Mouse (Mus musculus) embryonic facial prominence, embryonic 14.5 days (tissue): ENCODE data around the gene Matn4. TPM values are rescaled to one million over a fixed set of nuclear protein-coding genes. Genes with fewer than 3 reads are reported as not detected.

ENCODE experiments used
- ATAC-seq: fragments of 200-750 bp; cut with Nextera tagmentation; 2 replicates; pipeline ENCODE4 v1.8.0; 2017; ENCODE audit warnings: low read depth, moderate number of reproducible peaks, moderate TSS enrichment
- DNase-seq: peaks from one replicate; pipeline ENCODE4 v3.0.0-alpha.2; 2015; ENCODE audit warnings: low spot score
- H3K27ac ChIP-seq: fragments of 300-500 bp; sonication (generic); replicated peaks from 2 replicates; pipeline ENCODE4 v1.5.1; 2014; ENCODE audit warnings: low read depth, mild to moderate bottlenecking, low read length, moderate library complexity
- H3K27me3 ChIP-seq: fragments of 300-500 bp; sonication (generic); replicated peaks from 2 replicates; pipeline ENCODE4 v1.6.1; 2014; ENCODE audit warnings: low read length; ENCODE audit not compliant: control insufficient read depth, insufficient read depth
- H3K36me3 ChIP-seq: fragments of 300-500 bp; sonication (generic); 2 replicates; pipeline ENCODE4 v1.6.1; 2014; ENCODE audit warnings: low read length, mixed read lengths; ENCODE audit not compliant: control insufficient read depth, insufficient read depth
- H3K4me1 ChIP-seq: fragments of 300-500 bp; sonication (generic); 2 replicates; pipeline ENCODE4 v1.6.1; 2014; ENCODE audit warnings: antibody characterized with exemption, low read length; ENCODE audit not compliant: control insufficient read depth, insufficient read depth
- H3K4me2 ChIP-seq: fragments of 300-500 bp; sonication (generic); 2 replicates; pipeline ENCODE4 v1.6.1; 2014; ENCODE audit warnings: low read depth, mild to moderate bottlenecking, low read length, moderate library complexity, mixed read lengths
- H3K4me3 ChIP-seq: fragments of 300-500 bp; sonication (generic); 2 replicates; pipeline ENCODE4 v1.5.1; 2014; ENCODE audit warnings: low read depth, mild to moderate bottlenecking, low read length
- H3K9ac ChIP-seq: fragments of 300-500 bp; sonication (generic); 2 replicates; pipeline ENCODE4 v1.6.1; 2014; ENCODE audit warnings: low read depth, mild to moderate bottlenecking, low read length, moderate library complexity, mixed read lengths
- H3K9me3 ChIP-seq: fragments of 300-500 bp; sonication (generic); 2 replicates; pipeline ENCODE4 v1.6.1; 2016; ENCODE audit warnings: low read length; ENCODE audit not compliant: control insufficient read depth
- WGBS: fragments of 180-500 bp; shearing (Covaris S2); extraction: QIAGEN DNeasy Blood & Tissue Kit; methylation state at CpG from one replicate; pipeline ENCODE4 v1.1.7; 2014; 5-methylcytosine and 5-hydroxymethylcytosine counted together
- polyA plus RNA-seq: library from polyadenylated mRNA; unstranded; fragments of >200 nt; fragmentation: Nextera tagmentation; extraction: Ambion mirVana; gene quantifications from 2 replicates; pipeline ENCODE4 v1.2.1, GENCODE M21; 2014

The Matn4 gene
- polyA plus RNA-seq, 1 experiment from 2014 or later = 15.6 TPM

- no peaks in the 10 kb centered on the region for H3K9me3 ChIP-seq
- H3K27me3 ChIP-seq = no peaks in the 10 kb centered on the region
- no peak overlapping the region for H3K27ac ChIP-seq
- no peaks in the 10 kb centered on the region for H3K4me1 ChIP-seq
- H3K4me3 ChIP-seq = no peak overlapping the region
- WGBS = 87% methylated on average over 8 of the region's 8 CpGs
- no peak for ATAC-seq
- H3K9ac ChIP-seq = no peak overlapping the region
- DNase-seq = no peak
- H3K4me2 ChIP-seq = no peak overlapping the region
- H3K36me3 ChIP-seq = peaks cover 58% of the 10 kb centered on the region
Measured at GRCm38 (mm10) chr2:164424406-164424805, 19.4 kb upstream of the Matn4 start.

- DNase-seq = no peak
- no peak for ATAC-seq
- Histone ChIP-seq H3K4me2 (no peak overlapping the region), H3K36me3 (peaks cover 48% of the 10 kb centered on the region), H3K9me3 (no peaks in the 10 kb centered on the region), H3K27ac (no peak overlapping the region; the same call in 1 of the 2 replicates), H3K4me3 (no peak overlapping the region), H3K4me1 (no peaks in the 10 kb centered on the region), H3K9ac (no peak overlapping the region), H3K27me3 (no peaks in the 10 kb centered on the region)
- 81% methylated on average over 11 of the region's 11 CpGs for WGBS
Measured at GRCm38 (mm10) chr2:164423464-164423863, 18.5 kb upstream of the Matn4 start.

GRCm38 (mm10) chr2:164422675-164423393 is 17.9 kb upstream of the Matn4 start:
- no peak for DNase-seq
- Histone ChIP-seq H3K36me3 (peaks cover 42% of the 10 kb centered on the region), H3K27me3 (no peaks in the 10 kb centered on the region), H3K4me1 (no peaks in the 10 kb centered on the region), H3K4me3 (no peak overlapping the region), H3K9ac (no peak overlapping the region), H3K27ac (no peak overlapping the region; the same call in 1 of the 2 replicates), H3K4me2 (no peak overlapping the region), H3K9me3 (no peaks in the 10 kb centered on the region)
- no peak for ATAC-seq
- WGBS = 85% methylated on average over 15 of the region's 15 CpGs

- H3K4me2 ChIP-seq = no peak overlapping the region
- H3K27me3 ChIP-seq = no peaks in the 10 kb centered on the region
- no peak overlapping the region for H3K27ac ChIP-seq
- H3K36me3 ChIP-seq = peaks cover 34% of the 10 kb centered on the region
- DNase-seq (no peak), ATAC-seq (no peak)
- 71% methylated on average over 8 of the region's 8 CpGs for WGBS
- H3K4me3 ChIP-seq = no peak overlapping the region
- H3K9me3 ChIP-seq = no peaks in the 10 kb centered on the region
- H3K4me1 ChIP-seq = no peaks in the 10 kb centered on the region
- no peak overlapping the region for H3K9ac ChIP-seq
Measured at GRCm38 (mm10) chr2:164421979-164422378, 17.0 kb upstream of the Matn4 start.

- Histone ChIP-seq H3K9me3 (no peaks in the 10 kb centered on the region), H3K4me1 (no peaks in the 10 kb centered on the region), H3K4me3 (no peak overlapping the region), H3K9ac (no peak overlapping the region), H3K27me3 (no peaks in the 10 kb centered on the region), H3K27ac (no peak overlapping the region), H3K4me2 (no peak overlapping the region), H3K36me3 (peaks cover 28% of the 10 kb centered on the region)
- no peak for ATAC-seq
- DNase-seq = no peak
- 80% methylated on average over 7 of the region's 7 CpGs for WGBS
Measured at GRCm38 (mm10) chr2:164421306-164421705, 16.3 kb upstream of the Matn4 start.

- ATAC-seq (peak; percentile 26; the same call in 1 of the 2 replicates), DNase-seq (peak; percentile 45)
- H3K4me3 ChIP-seq = no peak overlapping the region
- no peaks in the 10 kb centered on the region for H3K4me1 ChIP-seq
- H3K4me2 ChIP-seq = no peak overlapping the region
- H3K9ac ChIP-seq = no peak overlapping the region
- no peak overlapping the region for H3K27ac ChIP-seq
- no peaks in the 10 kb centered on the region for H3K9me3 ChIP-seq
- WGBS = 0% methylated on average over 3 of the region's 3 CpGs
- H3K27me3 ChIP-seq = no peaks in the 10 kb centered on the region
- H3K36me3 ChIP-seq = peaks cover 13% of the 10 kb centered on the region; the same call in 1 of the 2 replicates
Measured at GRCm38 (mm10) chr2:164419489-164419888, 14.5 kb upstream of the Matn4 start.

- H3K4me2 ChIP-seq = no peak overlapping the region
Measured at GRCm38 (mm10) chr2:164418308-164418875, 13.4 kb upstream of the Matn4 start.

GRCm38 (mm10) chr2:164417198-164417597 is 12.2 kb upstream of the Matn4 start:
- no peak overlapping the region for H3K27ac ChIP-seq
- no peak overlapping the region for H3K9ac ChIP-seq
- no peak overlapping the region for H3K4me3 ChIP-seq
- no peaks in the 10 kb centered on the region for H3K36me3 ChIP-seq
- 1% methylated on average over 2 of the region's 2 CpGs for whole genome bisulfite sequencing
- peaks cover 5% of the 10 kb centered on the region; the same call in 1 of the 2 replicates for H3K27me3 ChIP-seq
- ATAC-seq (no peak), DNase-seq (peak; percentile 42)
- H3K4me2 ChIP-seq = no peak overlapping the region
- no peaks in the 10 kb centered on the region for H3K9me3 ChIP-seq
- peaks cover 3% of the 10 kb centered on the region; the same call in 1 of the 2 replicates for H3K4me1 ChIP-seq

More at GRCm38 (mm10) chr2:164418308-164418875, 13.4 kb upstream of the Matn4 start:
- Histone ChIP-seq H3K9me3 (no peaks in the 10 kb centered on the region), H3K36me3 (0 out of 2 replicates have a peak, but pooled peaks cover 4% of the 10 kb centered on the region), H3K9ac (no peak overlapping the region), H3K4me1 (peaks cover 3% of the 10 kb centered on the region; the same call in 1 of the 2 replicates), H3K4me3 (no peak overlapping the region), H3K27ac (no peak overlapping the region), H3K27me3 (peaks cover 5% of the 10 kb centered on the region; the same call in 1 of the 2 replicates)
- DNase-seq = no peak
- ATAC-seq = no peak
- 19% methylated on average over 3 of the region's 3 CpGs for WGBS
